Mouse (Mus musculus) erythroblast, embryonic 14.5 days (primary cell): ENCODE data around the gene Ap5z1.

Experiments used
- GATA1 ChIP-seq: IDR thresholded peaks from 2 replicates; pipeline ENCODE4 v1.6.1; 2012; ENCODE audit warnings: low read length, inconsistent platforms, mixed read lengths
- TAL1 ChIP-seq: IDR thresholded peaks from 3 replicates; pipeline ENCODE4 v1.6.1; 2012; ENCODE audit warnings: low read length, inconsistent platforms, mixed read lengths

- TF ChIP-seq TAL1 = no peak
- no peak for TF ChIP-seq GATA1
These were observed 22.3 kb upstream of the Ap5z1 start for GRCm38 (mm10) chr5:142441332-142442044.
